Mouse (Mus musculus) lung, postnatal 36 days (tissue): ENCODE data around the gene Hs2st1.

Source experiments
- DNase-seq: peaks from one replicate; pipeline ENCODE4 v3.0.0; 2022; ENCODE audit warnings: mixed read lengths

Gene Hs2st1

DNA sequence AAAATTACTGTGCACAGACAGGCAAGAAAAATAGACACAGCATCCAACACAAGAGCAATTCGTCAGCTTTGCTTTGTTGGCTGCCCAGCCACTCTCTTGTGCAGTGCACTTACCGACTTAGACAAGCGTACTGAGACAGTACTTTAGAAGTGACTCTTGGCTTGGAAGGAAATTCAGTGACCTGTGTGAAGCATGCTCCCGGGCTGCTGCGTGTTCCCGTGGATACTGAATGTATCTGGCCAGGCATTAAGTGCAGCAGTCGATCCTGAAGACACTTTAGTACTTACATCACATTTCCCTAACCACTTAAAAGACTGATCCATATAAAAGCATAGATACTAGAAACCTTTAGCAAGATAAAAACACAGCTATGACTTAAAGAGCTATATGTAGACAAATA lies 68.1 kb downstream of the Hs2st1 start:
- DNase-seq, result no peak

DNA sequence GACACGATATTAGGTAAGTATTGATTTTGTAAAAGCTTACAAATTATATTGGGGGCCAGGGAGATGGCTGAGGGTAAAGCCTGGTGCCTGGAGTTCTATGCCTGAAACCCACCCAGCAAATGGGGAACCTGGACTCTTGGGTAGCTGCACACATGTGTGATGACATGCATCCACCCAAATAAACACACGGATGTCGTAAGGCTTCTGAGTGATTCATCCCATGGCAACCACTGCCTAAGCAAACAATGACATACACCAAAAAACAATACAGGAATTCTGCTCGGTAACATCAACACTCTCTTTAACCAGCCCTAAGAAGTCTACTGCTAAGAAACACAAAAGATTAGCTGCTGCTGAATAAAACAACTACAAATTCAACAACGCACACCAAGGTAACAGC lies 73.2 kb downstream of the Hs2st1 start:
- DNase-seq, result peak; percentile 51

DNA sequence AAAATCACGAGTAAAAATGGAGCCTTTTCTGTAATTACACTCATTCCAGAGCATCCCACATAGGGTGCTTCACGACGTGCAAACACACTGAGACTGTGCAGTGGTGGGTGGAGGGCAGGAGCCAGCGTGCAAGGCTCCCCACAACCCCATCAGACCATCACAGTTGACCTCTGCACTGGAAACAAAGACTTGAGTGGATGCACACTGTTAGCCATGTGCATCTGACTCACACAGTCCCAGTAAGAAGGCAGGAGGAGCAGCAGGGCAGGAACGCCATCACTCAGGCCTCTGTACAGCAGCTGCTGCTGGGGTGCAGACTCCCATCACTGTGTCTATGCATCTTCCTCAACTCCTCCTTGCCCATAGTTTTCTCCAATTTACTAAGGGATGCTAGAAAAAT lies 75.1 kb downstream of the Hs2st1 start:
- DNase-seq, result no peak

DNA sequence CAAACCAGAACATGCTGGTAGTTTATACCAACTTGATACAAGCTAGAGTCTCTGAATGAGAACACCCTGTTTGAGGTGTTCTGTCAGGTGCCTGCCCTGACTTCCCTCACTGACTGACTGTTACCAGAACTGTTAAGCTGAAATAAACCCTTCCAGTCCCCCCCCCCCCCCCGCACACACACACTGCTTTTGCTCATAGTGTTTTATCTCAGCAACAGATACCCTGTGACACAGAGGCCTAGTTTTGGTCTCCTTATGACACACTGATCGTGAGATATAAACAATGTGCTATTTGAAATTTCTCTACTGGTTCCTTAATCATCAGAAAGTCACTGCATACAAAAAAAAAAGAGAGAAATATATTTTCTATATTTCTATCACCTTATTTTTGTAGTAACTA lies 81.2 kb downstream of the Hs2st1 start:
- DNase-seq, result no peak

DNA sequence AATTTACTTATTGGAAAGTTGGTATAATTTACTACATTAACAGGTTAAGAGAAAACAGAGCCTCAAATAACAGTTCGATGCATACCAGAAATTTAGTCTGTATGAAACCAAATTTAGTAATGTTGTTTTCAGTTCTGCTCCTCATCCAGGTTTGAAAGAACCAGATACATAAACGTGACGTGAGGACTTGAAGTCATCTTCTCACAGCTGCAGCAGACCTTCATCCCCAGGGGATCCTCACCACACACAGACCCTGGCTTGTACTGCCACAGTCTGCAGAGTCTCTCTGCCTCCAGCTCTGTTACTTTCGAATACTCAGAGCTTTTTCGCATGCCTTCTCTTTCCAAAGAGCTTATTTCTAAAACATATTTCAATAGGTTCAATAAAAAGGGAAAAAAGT lies 89.4 kb downstream of the Hs2st1 start:
- DNase-seq, result no peak

DNA sequence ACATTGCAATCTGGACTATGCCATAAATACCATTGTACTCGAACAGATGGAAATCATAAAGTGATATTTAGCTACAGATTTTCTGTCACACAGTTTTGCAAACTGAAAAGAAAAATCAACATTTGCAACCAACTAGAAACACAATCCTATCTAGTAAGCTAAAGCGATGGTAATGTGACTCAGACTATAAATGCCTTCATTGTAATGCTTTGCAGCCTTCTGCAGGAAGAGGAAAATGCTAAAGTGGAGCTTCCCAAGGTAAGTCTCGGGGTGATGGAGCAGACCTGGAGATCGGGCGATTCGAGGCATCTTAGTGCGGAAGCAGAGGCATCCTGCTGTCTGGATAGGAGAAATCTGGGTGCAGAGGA lies 91.6 kb downstream of the Hs2st1 start:
- DNase-seq, result no peak

DNA sequence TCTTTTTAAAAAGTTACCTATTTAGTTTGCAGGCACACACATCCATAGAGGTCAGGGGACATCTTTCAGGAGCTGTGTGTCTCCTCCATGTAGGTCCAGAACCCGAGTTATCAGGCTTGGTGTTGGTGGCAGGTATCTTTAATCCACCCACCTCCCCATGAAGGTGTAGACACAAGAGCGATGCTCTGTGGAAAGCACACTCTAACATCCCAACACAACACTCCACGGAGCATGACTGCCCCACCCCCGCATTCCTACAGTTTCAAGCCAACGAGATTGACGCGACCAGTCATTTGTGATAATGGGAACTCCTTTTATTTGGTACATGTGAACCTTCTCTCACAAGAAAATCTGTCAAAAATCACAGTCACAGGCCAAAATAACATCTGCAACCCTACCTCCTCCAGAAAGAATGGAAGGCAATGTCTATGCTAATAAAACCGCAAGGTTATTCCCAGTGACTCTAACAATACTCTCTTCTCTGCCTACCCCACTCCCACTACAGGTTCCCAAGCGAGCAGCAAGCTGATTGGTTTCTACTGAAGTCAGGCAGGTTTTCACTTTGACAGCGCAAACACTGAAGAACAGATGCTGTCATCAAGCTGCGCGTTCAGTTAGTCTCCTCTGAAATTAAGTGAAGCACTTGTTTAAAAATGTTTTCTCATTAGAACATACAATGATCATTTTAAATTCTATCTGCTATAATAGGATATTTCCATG lies 92.1 kb downstream of the Hs2st1 start:
- no peak for DNase-seq

DNA sequence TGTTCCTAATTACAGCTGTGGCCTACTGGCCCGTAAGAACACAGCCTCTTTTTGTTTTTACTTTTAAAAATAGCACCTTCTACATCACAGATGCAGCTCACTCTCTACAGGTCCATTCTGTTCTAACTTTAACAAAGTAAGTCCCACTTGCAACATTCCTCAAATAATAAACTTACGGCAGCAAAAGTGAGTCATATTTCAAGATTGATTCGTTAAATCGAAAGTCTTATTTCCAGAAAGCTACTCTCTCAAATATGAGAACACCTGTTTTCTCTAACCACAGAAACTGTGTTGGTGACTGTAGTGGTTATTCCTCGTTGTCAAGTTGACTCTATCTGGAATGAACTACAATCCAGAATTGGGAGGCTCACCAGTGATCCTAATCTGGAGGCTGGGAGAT lies 94.1 kb downstream of the Hs2st1 start:
- no peak for DNase-seq

DNA sequence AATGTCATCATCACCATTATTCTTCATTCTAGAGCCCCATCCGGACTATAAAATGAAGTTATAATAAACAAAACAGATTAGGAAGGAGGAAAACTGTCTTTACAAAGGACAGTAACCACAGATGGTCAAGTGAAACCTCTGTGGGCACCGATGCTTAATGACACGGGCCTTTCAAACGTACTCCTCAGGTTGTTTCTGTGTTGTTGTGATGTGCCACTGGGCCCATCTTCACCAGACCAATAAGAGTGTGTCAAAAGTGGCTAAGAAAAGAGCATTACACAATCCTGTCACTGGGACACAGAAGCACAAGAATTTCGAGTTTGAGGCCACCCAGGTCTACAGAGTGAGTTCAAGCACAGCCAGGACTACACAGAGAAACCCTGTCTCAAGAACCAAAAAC lies 95.3 kb downstream of the Hs2st1 start:
- DNase-seq, result no peak

DNA sequence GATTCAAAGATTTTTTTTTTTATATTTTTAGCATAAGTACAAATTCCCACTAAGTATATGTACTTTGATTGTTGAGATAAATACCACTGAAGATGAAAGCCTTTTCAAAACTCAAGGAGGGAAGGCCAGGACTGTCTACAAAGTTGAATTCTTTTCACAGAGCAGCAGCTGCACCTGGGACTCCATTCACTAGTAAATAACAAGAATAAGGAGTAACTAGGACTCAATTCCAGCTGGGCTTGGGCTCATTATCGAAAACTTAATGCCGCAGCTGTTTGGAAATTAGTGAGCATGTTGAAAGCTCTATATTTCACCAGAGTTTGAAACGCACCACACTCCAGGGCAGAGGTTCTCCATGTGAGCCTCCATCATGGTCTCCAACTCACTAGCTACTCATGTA lies 98.0 kb downstream of the Hs2st1 start:
- no peak for DNase-seq

DNA sequence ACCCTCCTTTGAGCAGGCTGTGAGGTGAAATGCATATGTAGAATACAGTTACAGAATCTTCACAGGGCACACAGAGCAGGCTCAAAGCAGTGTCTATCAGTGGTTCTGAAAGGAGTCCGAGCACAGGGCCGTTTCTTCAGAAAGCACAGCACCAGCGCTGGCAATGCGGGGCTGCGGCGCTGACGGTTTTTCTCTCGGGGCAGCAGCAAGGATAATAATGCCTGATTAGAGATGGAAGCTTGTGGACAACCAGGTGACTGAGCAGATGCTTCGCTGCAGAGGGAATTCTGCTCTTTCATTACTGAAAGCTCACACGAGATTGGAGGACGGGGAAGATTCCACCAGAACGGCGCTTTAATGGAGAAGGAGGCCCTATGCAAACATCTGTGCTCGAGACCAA lies 99.1 kb downstream of the Hs2st1 start:
- DNase-seq, result no peak

DNA sequence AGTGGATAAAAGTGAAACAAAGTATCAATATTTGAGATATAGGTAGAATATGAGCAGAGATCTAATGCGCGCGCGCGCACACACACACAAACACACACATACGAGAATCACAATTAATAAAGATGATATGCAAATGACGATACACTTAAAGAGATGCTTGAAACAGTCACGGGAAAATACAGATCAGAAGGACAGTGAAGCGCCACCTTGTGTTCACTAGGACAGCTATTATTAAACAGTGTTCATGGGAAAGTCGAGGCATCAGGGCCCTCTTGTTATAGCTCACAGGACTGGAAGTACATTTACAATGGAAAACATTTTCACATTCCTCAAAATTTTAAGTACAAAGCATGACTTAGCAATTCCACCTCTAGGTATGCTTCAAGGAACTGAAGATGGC lies 102.5 kb downstream of the Hs2st1 start:
- peak; percentile 58 for DNase-seq

DNA sequence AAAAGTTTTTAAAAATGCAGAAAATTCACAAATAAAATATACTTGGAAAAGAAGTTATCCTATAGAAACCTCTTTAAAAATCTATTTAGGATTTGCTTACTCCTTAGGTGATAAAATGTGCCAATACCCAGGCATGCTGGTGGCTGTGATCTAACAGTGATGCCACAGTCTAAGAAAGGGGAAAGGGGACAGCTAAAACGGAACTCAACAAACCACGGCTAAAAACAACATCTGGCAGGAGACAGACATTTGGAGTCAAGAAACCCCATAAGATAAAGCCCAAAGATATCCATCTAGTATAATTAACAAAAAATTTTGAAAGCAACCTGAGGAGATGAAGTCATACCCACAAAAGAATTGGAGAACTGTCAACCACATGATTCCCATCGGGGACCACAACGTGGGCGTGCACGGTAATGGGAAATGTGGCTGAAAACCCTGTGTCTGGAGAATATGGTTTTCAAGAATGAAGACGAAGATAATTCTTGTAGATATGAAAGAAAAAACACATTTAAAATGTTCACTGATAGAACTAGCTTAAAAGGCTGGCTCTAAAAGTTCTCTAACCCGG lies 103.8 kb downstream of the Hs2st1 start:
- no peak for DNase-seq

DNA sequence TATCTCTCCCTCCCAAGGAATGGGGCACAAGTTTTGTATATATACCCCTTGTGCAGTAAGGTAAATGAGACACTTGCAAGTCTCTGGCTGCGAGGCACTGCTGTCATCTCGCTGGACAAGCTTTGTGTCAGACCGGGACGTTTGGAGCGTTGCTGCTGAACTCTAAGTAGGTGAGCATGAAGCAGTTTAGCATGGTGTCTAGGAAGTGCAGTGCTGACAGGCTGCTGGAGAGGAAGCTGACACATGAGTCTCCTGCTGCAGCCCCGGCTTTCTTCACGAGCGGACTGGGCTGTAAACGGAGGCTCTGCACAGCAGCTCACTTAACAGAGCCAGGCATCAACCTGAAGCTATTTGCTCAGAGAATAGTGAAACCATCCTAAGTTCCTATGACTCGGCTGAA lies 107.3 kb downstream of the Hs2st1 start:
- no peak for DNase-seq

DNA sequence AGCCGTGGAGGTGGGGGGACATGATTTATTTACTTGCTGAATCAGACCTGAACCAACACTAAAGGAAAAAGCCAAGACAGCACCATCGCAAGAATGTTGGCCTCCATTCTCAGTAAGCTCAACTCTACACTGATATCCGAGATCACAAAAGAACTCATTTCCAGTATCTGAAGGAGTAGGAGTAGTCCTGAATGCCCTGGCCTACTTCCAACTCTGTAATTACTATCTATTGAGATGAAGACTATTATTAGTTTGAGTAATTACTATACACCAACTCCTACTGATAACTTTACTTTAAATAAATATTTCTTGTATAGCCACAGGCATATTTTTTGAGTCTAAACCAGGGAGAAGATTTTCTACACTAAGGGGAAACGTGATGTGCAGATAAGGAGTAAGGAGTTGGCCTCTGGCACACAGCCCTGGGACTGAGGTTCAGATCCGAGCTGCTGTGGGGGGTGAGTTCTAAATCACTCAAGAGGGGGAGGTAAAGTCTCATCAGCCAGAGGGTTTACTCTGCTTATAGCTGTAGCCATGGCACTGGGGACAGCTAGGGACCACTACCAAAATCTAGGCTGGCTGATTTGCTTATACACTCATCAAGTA lies 109.7 kb downstream of the Hs2st1 start:
- no peak for DNase-seq

DNA sequence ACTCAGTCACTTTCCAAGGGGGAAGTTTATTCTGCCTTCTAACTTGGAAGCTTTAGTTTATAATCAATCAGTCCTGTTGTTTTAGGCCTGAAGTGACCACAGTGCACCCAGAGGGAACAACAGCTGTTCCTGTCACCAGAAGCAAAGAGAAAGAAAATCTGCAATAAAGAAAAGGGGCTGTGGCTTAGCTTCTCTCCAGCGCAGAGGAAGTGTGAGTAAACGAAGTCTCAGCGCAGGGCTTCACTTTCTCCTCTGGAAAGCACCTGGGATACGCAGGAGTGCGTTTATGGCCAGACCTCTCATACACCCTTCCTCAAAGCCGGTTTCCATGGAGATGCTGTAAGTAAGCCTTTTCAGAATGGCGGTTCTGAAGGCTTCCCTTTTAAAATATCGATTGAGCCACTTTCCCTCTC lies 110.7 kb downstream of the Hs2st1 start:
- no peak for DNase-seq

DNA sequence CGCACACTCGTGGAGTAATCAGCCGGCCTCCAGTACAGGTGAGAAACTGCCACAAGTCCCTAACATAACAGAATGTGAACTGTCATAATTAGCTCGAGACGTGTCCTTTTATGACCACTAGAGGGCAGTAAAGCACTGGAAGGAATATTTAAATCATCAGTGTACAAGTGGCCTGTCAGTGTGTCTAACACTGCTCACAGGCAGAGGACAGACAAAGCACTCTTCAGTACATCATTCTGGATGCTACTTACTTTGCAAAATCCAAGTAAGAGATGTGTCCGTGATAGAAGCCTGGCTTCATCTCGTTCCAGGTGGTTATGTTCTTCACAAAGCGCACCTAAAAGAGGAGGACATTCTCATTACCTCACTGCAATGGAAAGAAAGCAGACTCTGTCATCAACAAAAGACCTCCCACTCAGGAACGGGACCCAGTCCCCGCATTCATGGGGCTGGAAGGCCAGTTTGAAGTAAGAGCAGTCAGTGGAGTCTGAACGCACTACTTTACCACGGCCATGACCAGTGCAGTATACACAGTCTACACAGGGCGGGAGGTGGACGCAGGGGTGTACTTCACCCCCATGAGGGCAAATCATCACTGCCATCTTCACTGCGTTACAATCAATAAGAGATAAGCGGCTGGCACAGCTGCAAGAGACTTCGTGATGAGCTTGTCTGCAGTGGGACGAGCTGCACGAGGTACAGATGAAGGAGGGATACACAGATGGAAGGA lies 116.1 kb downstream of the Hs2st1 start:
- DNase-seq, result peak; percentile 79

DNA sequence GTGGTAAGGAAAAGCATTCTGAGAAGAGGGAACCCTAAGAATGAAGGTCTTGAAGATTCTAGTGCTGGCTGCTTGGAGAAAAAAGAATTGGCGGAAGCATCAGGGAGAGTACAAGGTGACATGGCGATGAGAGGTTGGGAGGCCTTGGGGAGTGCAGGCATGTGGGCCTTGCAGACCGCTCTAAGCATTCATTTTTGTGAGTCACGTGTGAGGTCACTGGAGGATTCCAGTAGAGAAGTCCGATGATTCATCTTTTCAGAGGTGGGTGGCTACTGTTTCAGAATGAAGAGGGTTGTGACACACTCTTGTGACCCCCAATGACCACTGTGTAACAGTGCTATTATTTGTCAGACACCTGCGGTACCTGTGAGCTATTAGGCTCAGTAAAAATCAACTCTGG lies 121.0 kb downstream of the Hs2st1 start:
- DNase-seq, result no peak

DNA sequence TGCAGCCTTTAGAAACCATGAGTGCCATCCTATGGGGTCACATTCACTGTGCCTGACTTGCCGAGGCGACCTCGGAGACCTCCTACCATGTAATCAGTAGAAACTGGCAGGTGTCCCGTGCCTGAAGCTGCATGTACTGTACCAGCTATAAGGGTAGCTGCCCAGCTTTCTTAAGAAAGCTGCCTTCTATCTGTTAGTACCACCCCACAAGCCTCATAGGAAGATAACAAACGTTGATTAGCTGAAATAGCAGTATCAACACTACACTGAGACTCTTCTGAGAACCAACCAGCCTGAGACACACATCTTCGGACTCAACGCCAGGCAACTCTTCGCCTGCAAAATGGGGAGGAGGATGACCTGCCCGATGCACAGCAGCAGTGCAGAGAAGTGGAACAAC lies 122.1 kb downstream of the Hs2st1 start:
- DNase-seq, result no peak

DNA sequence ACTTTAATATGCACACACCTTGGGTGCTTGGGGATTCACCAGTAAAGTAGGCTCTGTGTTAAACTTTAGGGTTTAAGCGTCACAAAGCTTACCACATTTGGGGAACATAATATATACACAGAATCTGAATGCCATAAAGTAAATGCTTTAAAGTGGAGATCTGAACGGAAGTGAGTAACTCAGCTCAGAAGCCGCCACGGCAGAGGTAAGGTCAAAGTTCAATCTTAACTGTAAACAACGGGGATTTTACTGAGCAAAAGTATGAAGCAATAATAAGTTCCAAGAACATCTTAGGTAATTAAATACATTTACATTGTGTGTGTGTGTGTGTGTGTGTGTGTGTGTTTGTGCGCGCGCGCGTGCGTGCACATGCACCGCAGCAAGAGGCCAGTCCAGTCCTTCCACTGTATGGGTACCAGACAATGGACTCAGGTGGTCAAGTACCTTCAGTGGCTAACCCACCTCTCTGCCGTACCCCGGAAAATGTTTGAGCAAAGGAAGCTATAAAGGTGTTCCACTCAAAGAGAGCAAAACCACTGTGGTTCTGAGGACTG lies 123.8 kb downstream of the Hs2st1 start:
- no peak for DNase-seq

DNA sequence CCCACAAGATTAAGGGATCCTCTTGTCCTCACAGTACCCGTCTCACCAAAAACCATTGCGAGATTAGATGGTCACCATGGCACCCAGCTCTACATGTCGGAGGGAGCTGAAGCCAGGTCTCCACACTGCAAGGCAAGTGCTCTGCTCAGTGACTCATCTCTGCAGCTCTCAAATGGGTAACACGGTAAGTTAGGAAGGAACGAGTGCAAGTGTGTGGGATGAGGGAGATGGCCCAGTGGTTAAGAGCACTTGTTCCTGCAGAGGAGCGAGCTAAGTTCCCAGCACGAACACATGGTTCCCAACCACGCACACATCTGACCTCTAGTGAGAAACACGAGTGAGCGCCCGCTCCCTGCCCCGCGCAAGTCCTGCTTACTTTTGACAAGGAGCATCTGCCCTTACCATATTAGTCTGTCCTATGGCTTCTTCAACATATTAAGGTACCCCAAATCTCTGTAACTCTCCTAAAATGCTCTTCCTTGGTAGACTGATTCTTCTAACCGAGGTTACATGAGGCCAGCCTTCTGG lies 132.0 kb downstream of the Hs2st1 start:
- no peak for DNase-seq

DNA sequence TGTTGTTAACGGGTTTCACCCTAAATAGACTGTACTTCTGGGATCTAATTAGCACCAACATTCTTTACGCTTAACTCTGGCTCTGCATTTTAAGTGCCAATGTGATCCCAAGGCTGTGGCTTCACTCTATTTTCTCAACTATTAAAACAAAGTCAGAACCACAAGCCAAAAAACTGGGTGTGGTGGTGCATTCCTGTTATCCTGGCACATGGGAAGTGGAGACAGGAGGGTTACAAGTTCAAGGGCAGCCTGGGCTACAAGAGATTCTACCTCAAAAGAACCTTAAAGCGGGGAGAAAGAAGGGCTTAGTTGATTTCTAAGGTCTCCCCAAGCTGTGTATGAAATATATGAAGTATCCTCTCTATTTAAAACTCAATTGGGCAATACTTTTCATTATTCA lies 133.9 kb downstream of the Hs2st1 start:
- no peak for DNase-seq

DNA sequence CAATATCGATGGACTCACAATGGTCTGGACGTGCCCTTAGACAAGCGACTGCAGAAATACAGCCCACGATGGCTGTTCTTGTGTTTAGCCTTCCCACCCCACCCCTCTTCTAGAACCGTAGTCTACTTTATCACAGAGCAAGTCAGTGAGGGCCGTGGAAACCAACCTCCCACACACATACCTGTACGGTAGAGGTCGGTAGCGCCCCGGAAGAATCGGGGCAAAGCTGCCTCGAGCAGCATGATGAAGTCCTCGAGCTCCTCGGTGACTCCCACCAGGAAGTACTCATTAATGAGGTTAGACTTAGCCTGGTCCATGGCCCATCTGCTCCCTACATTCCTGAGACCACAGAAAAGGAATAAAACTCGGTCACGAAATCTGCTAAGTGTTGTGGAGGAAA lies 134.7 kb downstream of the Hs2st1 start:
- DNase-seq, result no peak

DNA sequence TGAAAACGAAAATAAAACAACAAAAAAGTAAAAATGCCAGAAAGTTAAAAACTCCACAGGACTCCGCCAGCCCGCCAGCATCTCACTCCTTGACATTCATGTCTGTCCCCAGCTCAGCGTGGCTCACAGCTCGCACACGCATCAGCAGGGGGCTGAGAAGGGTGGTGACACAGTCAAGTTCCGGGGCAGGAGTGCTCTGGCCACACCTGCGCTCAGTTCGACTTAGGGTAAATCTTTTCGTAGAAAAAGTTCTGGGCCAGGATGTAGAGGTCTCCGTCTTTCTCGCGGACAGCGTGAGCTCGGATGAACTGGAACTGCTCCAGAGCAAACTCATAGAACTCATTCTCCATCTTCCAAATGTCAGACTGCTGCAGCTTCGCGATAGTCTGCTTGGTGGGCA lies 135.7 kb downstream of the Hs2st1 start:
- DNase-seq, result no peak
